Mouse (Mus musculus) hindbrain, embryonic 11.5 days (tissue): ENCODE data around the gene B3gntl1. TPM values are rescaled to one million over a fixed set of nuclear protein-coding genes. Genes with fewer than 3 reads are reported as not detected.

Experiments
- ATAC-seq: fragments of 200-750 bp; cut with Nextera tagmentation; 2 replicates; pipeline ENCODE4 v1.8.0; 2017; ENCODE audit warnings: mild to moderate bottlenecking, moderate TSS enrichment, moderate library complexity; ENCODE audit not compliant: low FRiP score
- DNase-seq: peaks from one replicate; pipeline ENCODE4 v3.0.0-alpha.2; 2015; ENCODE audit warnings: low spot score
- H3K27ac ChIP-seq: fragments of 300-500 bp; sonication (generic); 2 replicates; pipeline ENCODE4 v1.5.1; 2014; ENCODE audit warnings: mild to moderate bottlenecking, low read depth, low read length
- H3K27me3 ChIP-seq: fragments of 300-500 bp; sonication (generic); 2 replicates; pipeline ENCODE4 v1.6.1; 2014; ENCODE audit warnings: mild to moderate bottlenecking, low read length, moderate library complexity, mixed read lengths; ENCODE audit not compliant: control insufficient read depth, insufficient read depth
- H3K36me3 ChIP-seq: fragments of 300-500 bp; sonication (generic); 2 replicates; pipeline ENCODE4 v1.6.1; 2014; ENCODE audit warnings: mild to moderate bottlenecking, low read length, moderate library complexity, mixed read lengths; ENCODE audit not compliant: control insufficient read depth, insufficient read depth
- H3K4me1 ChIP-seq: fragments of 300-500 bp; sonication (generic); replicated peaks from 2 replicates; pipeline ENCODE4 v1.6.1; 2014; ENCODE audit warnings: low read length, mixed read lengths; ENCODE audit not compliant: control insufficient read depth, insufficient read depth
- H3K4me2 ChIP-seq: fragments of 300-500 bp; sonication (generic); replicated peaks from 2 replicates; pipeline ENCODE4 v1.6.1; 2014; ENCODE audit warnings: mild to moderate bottlenecking, low read depth, low read length
- H3K4me3 ChIP-seq: fragments of 300-500 bp; sonication (generic); 2 replicates; pipeline ENCODE4 v1.5.1; 2014; ENCODE audit warnings: low read depth, low read length
- H3K9ac ChIP-seq: fragments of 300-500 bp; sonication (generic); 2 replicates; pipeline ENCODE4 v1.6.1; 2014; ENCODE audit warnings: low read depth, low read length
- H3K9me3 ChIP-seq: fragments of 300-500 bp; sonication (generic); 2 replicates; pipeline ENCODE4 v1.6.1; 2016; ENCODE audit warnings: low read length; ENCODE audit not compliant: control insufficient read depth
- WGBS: fragments of 180-500 bp; shearing (Covaris S2); extraction: QIAGEN DNeasy Blood & Tissue Kit; methylation state at CpG from one replicate; pipeline ENCODE4 v1.1.7; 2014; 5-methylcytosine and 5-hydroxymethylcytosine counted together
- polyA plus RNA-seq: library from polyadenylated mRNA; unstranded; fragments of >200 nt; fragmentation: Nextera tagmentation; extraction: Ambion mirVana; gene quantifications from 2 replicates; pipeline ENCODE4 v1.2.1, GENCODE M21; 2014

The B3gntl1 gene
- polyA plus RNA-seq, 1 experiment from 2014 or later: 4.1 TPM

DNA sequence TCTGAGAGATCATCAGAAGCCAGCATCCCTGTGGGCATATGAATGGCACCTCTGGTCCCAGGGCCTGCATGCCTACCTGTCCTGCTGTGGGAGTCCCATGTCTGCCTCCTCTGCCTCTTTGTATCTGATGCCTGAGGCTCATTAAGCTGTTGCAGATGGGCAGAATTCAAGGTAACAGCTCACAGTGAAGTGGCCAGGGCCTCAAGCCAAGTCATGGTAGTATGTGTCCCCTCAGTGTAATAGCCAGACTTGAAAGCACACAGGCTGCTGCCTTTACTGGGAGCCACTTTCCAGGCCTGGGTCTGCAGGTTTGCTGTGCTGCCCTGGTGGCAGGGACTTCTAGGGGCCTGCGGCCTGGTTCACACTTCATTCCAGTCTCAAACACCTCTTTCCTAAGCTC lies 55.6 kb downstream of the B3gntl1 start:
- DNase-seq: no peak
- H3K27me3 ChIP-seq: no peaks in the 10 kb centered on the region
- H3K9me3 ChIP-seq: no peaks in the 10 kb centered on the region
- no peak overlapping the region for H3K9ac ChIP-seq
- ATAC-seq: no peak
- no peaks in the 10 kb centered on the region for H3K4me1 ChIP-seq
- 97% methylated on average over 1 of the region's 1 CpGs for WGBS
- H3K4me2 ChIP-seq: no peak overlapping the region
- H3K36me3 ChIP-seq: peaks cover 7% of the 10 kb centered on the region; the same call in 1 of the 2 replicates
- no peak overlapping the region for H3K4me3 ChIP-seq
- no peak overlapping the region for H3K27ac ChIP-seq

DNA sequence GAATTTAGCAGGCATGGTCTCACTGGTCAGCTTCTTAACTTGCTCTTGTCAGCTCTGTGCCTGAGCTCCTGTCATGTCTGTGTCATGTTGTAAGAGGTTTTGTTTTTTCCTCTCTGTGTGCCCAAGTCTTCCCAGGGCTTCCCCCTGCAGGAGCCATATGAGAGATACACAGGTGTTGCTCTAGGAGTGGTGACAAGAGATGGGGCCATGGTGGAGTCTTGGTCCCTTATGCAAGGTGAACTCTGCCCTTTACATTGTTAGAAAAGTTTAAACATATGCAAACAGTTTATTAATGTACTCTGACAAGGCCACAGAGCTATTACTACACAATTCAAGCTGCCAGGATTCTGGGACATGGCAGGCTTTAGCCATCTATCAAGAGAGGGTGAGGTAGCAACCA lies 56.5 kb downstream of the B3gntl1 start:
- DNase-seq (no peak), ATAC-seq (no peak)
- Histone ChIP-seq H3K27me3 (no peaks in the 10 kb centered on the region), H3K36me3 (peaks cover 7% of the 10 kb centered on the region; the same call in 1 of the 2 replicates), H3K9ac (no peak overlapping the region), H3K27ac (no peak overlapping the region), H3K9me3 (no peaks in the 10 kb centered on the region), H3K4me2 (no peak overlapping the region), H3K4me1 (no peaks in the 10 kb centered on the region), H3K4me3 (no peak overlapping the region)

DNA sequence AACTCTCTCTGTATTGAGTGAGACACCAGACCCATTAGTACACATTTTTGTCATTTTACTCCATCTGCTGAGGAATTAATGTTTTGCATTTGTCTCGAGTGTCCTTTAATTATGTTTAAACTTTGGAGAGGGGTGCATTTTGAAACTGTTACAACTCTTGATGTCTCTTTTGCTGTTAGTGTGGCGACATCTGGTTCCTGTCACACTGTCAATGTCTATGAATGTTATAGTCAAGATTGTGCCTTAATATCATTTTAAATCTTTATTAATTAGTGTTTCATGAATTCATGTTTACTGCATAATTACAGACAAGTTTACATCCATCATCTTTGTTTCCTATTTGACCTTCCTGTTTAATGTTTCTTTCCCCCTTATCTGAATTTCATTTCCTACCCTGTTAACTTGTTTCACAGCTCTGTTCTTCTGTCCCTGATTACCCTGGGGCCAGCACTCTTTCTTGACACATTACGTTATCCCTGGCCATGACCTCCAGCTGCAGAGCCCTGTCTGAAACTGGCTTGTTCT lies 56.9 kb downstream of the B3gntl1 start:
- Histone ChIP-seq H3K9ac (no peak overlapping the region), H3K4me3 (no peak overlapping the region), H3K36me3 (peaks cover 7% of the 10 kb centered on the region; the same call in 1 of the 2 replicates), H3K27ac (no peak overlapping the region), H3K4me1 (no peaks in the 10 kb centered on the region), H3K4me2 (no peak overlapping the region), H3K9me3 (no peaks in the 10 kb centered on the region), H3K27me3 (no peaks in the 10 kb centered on the region)
- no peak for ATAC-seq
- 81% methylated on average over 3 of the region's 3 CpGs for WGBS
- no peak for DNase-seq

DNA sequence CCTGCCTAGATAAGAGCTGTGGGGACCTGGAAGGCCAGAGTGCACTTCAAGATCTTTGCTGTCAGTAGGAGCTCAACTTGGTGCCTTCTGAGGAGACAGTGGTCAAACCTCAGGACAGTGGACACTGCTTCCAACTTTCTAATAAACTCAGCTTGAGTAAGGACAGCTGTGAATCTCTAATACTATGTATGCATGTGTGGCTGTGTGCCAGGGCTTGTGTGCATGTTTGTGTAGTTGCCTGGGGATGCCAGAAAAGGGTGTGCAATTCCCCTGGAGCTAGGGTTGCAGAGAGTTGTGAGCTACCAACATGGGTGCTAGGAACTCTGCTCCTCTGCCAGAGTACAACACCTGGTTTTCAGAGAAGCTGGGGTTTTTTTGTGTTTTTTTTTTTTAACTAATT lies 62.0 kb downstream of the B3gntl1 start:
- Histone ChIP-seq H3K9me3 (no peaks in the 10 kb centered on the region), H3K27ac (no peak overlapping the region), H3K4me1 (no peaks in the 10 kb centered on the region), H3K4me3 (no peak overlapping the region), H3K4me2 (no peak overlapping the region), H3K9ac (no peak overlapping the region), H3K36me3 (peaks cover 17% of the 10 kb centered on the region), H3K27me3 (no peaks in the 10 kb centered on the region)
- ATAC-seq (no peak), DNase-seq (no peak)

DNA sequence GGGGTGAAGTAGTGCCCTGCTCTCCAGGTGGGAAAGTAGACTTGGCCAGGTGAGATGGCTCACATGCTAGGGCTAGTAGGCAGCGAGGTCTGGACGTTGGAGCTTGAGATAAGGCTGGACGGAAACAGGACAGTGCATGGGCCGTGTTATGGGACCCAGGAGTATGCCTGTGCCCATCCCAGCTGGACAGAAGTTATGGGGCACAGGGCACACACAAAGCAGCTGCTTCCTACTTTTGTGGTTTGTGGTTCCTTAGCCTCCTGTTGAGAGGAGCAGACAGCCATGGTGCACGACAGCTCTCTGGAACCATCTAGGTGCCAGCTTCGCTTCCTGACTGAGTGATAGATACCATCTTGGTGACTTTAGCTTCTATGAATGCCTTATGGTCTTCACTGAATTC lies 67.3 kb downstream of the B3gntl1 start:
- Histone ChIP-seq H3K9me3 (no peaks in the 10 kb centered on the region), H3K4me1 (no peaks in the 10 kb centered on the region), H3K9ac (no peak overlapping the region), H3K27me3 (no peaks in the 10 kb centered on the region), H3K27ac (no peak overlapping the region), H3K36me3 (peaks cover 11% of the 10 kb centered on the region; the same call in 1 of the 2 replicates), H3K4me3 (no peak overlapping the region), H3K4me2 (no peak overlapping the region)
- 96% methylated on average over 6 of the region's 6 CpGs for WGBS
- ATAC-seq (no peak), DNase-seq (no peak)

DNA sequence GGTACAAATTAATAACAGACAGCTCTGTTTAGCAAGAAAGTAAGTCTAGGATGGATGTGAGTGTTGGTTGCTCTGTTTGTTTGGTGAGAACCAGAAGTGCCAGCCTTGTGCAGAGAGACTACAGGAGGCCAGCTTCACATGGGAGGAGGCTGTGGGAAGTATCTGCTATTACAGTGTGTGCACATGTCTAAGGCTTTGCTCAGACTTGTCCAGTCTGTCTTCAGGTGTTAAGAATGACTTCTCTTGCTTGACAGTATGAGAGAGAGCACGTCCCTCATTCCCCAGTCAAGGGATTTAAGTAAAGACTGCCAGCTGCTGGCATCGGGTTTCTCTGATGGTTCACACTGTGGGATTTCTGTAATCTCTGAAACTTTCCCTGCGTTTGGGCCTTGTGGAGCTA lies 71.5 kb downstream of the B3gntl1 start:
- WGBS: 82% methylated on average over 3 of the region's 3 CpGs
- Histone ChIP-seq H3K4me2 (no peak overlapping the region), H3K27me3 (no peaks in the 10 kb centered on the region), H3K4me1 (no peaks in the 10 kb centered on the region), H3K9ac (no peak overlapping the region), H3K36me3 (peaks cover 4% of the 10 kb centered on the region; the same call in 1 of the 2 replicates), H3K4me3 (no peak overlapping the region), H3K9me3 (no peaks in the 10 kb centered on the region), H3K27ac (no peak overlapping the region)
- ATAC-seq (no peak), DNase-seq (no peak)

DNA sequence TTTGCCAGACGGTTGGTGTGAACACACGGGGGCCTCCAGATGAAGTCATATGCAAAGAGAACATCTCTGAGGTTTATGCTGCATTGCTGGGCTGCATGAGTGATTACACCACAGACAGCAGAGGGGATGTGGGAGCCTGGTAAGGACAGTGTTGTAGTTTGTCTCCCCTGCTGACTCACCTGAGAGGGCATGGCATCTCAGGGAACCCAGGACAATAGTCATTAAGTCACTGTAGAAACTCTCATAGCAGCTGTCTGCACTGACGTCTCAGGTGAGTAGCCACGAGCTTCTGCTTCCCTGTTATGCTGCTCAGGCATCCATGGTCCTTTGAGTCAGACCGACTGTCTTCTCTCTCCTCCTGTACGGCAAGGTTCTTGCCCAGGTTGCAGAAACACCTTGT lies 75.7 kb downstream of the B3gntl1 start:
- no peaks in the 10 kb centered on the region for H3K4me1 ChIP-seq
- no peak overlapping the region for H3K4me3 ChIP-seq
- H3K36me3 ChIP-seq: no peaks in the 10 kb centered on the region; the same call in 1 of the 2 replicates
- ATAC-seq (no peak), DNase-seq (no peak)
- no peaks in the 10 kb centered on the region for H3K9me3 ChIP-seq
- H3K27ac ChIP-seq: no peak overlapping the region
- WGBS: 88% methylated on average over 6 of the region's 6 CpGs
- H3K9ac ChIP-seq: no peak overlapping the region
- H3K4me2 ChIP-seq: no peak overlapping the region
- no peaks in the 10 kb centered on the region for H3K27me3 ChIP-seq

DNA sequence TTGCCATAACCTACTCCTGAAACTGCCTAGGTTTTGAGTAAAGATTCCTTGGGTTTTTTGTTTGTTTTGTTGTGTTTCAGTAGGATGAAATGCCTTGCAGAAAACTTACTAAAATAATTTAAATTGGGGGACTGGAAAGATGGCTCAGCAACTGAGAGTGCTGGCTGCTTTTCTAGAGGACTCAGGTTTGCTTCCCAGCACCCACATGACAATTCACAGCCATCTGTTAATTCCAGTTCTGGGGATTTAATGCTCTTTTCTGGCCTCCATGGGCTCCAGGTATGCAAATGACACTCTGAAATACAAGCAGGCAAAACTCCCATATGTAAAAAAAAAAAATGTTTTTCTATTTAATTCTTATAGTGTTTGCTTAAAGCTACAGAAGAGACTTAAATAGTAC lies 91.1 kb downstream of the B3gntl1 start:
- Histone ChIP-seq H3K4me2 (no peak overlapping the region), H3K27ac (no peak overlapping the region), H3K4me1 (no peaks in the 10 kb centered on the region), H3K27me3 (no peaks in the 10 kb centered on the region), H3K36me3 (no peaks in the 10 kb centered on the region), H3K9me3 (no peaks in the 10 kb centered on the region), H3K9ac (no peak overlapping the region), H3K4me3 (no peak overlapping the region)
- DNase-seq: no peak
- no peak for ATAC-seq
